Mouse (Mus musculus) megakaryocyte, adult 5-6 weeks (primary cell): ENCODE data around the gene Tmem117. TPM values are rescaled to one million over a fixed set of nuclear protein-coding genes. Genes with fewer than 3 reads are reported as not detected.

ENCODE experiments used
- ATAC-seq: 2 replicates; pipeline ENCODE4 v1.8.0; 2016; ENCODE audit warnings: mild to moderate bottlenecking, inconsistent platforms; ENCODE audit not compliant: poor library complexity, severe bottlenecking
- total RNA-seq, 2 experiments: library from RNA; stranded (forward) in 1 of 2; stranded (reverse) in 1 of 2; fragments of 153-499, 151-499 nt in 1 of 2; fragments of 221-1000, 200-1000 nt in 1 of 2; gene quantifications; 2 replicates each; pipeline versions ENCODE4 v1.2.3 to v1.2.4; 2015 to 2017

The Tmem117 gene
- total RNA-seq, 2 experiments from 2014 or later, result not detected

DNA sequence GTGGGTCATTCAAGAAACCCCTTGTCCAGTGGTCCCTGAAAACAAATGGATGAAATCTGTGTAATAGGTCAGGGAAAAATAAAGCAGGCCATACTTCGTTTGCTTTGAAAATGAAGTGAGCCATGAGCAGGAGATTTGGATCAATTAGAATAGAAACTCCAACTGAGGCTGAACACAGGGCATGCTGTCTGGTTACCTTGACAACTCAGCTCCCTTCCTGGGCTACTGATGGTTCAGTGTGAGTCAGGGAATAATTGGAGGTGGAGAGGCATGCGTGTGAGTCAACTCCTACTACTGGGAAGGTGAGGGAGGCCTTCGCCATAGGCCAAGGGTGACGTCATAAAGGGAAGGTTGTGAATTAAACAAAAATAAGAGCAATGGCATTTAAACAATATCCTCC is 103.1 kb downstream of the Tmem117 start:
- no peak for ATAC-seq

DNA sequence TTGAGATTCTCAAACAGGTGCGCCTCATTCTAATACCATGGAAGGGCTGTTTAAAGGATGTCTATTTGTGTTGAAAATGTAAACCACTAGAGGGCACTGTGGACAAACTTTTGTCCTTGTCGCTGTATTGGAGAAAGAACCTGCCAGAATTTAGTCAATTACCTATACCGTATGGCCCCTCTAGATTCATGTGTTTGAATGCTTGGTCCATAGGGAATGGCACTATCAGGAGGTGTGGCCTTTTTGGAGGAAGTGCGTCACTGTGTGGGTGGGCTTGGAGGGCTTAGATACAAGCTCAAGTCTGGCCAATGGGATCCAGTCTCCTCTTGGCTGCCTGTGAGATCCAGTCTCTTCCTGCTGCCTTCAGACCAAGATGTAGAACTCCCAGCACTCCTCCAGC is 140.2 kb downstream of the Tmem117 start:
- ATAC-seq, result 0 out of 2 replicates have a peak, but pooled peaks have one; percentile 47

DNA sequence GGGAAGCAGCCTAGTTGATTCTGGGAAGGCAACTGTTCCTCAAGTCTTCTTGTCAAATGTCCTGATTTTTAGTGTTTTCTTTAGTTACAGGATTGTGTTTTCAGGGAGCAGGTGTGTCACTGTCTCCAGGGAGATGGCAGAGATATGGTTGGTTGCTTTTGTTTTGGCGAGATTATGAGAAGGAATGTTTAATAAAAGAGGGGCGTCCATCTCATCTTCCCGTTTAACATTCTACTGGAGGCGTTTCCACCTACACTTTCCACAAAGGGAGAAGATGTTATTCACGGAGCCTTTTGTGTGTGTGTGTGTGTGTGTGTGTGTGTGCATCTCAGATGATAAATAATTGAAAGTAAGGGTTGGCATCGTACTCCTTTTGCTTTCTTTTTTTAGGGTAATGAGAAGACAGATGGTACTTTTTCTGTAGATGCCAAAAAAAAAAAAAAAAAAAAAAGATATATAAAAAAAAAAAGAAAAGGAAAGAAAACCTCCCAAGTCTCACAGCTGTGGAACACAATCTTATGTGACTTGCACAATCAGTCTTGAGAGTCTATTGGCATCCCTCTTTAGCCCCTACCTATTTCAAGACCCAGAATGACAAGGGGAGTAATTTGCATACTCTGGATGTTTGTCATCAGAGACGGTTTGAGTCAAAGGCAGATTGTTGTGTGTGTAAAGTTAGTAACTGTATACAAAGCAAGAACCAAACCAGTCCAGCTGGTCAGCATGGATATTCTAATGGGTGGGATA is 142.0 kb downstream of the Tmem117 start:
- no peak for ATAC-seq

GRCm38 (mm10) chr15:94771691-94772090 is 142.7 kb downstream of the Tmem117 start:
- no peak for ATAC-seq

- ATAC-seq, result no peak
These were observed 147.4 kb downstream of the Tmem117 start for GRCm38 (mm10) chr15:94776119-94777069.

GRCm38 (mm10) chr15:94781556-94781955 is 152.5 kb downstream of the Tmem117 start:
- no peak for ATAC-seq

GRCm38 (mm10) chr15:94793455-94793854 is 164.4 kb downstream of the Tmem117 start:
- no peak for ATAC-seq

- no peak for ATAC-seq
These were observed 166.5 kb downstream of the Tmem117 start for GRCm38 (mm10) chr15:94795484-94795883.

GRCm38 (mm10) chr15:94798236-94798635 is 169.2 kb downstream of the Tmem117 start:
- no peak for ATAC-seq

DNA sequence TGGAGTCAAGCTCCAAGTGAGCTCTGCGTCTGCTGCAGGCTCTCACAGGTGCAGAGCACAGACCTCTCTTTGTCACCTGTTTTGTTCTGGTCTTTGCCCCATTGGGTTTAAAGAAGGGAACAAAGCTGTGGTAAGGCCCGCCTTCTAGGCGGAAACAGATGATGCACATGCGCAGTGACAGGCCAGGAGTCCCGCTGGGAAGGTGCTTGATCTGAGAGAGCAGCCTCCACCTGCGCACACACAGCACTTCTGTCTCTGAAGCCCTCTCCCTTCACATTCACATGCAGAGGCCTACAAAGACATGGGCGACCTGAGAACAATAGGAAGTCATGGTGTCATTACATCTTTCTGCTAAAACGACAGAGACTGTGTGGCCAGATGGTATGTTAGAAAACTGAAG is 172.4 kb downstream of the Tmem117 start:
- ATAC-seq, result no peak

- ATAC-seq, result no peak
These were observed 173.8 kb downstream of the Tmem117 start for GRCm38 (mm10) chr15:94802820-94803219.

DNA sequence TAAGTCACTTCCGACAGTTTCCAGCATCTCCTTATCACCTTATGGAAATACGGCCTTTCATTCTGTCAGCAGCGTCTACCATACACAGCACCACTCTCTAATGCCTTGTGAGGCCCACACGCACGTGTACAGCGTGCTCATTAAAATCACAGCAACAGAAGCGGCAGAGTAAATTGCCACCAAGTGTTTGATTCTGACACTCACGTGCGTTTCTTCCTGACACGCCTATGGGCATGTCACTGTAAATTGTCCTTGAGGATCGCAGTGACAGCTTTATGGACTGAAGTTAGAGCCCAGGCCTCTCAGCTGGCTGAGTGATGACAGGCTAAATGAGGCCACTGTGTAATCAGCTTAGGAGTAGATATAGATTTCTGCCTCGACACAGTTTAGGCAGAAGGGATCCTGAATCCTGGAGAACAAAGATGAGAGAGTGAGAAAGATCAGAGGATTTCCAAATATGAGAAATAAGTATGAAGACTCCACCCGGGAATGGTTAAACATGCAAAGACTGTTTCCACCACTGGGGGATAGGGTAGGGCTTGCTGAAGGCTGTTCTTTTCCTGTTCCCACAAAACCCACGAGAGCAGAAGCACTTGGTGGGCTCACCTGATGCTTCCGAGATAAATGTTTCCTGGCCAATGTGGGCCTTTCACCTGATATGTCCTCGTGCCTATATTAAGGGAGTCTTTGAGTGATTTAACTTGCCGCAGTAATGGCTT is 174.8 kb downstream of the Tmem117 start:
- ATAC-seq, result no peak

DNA sequence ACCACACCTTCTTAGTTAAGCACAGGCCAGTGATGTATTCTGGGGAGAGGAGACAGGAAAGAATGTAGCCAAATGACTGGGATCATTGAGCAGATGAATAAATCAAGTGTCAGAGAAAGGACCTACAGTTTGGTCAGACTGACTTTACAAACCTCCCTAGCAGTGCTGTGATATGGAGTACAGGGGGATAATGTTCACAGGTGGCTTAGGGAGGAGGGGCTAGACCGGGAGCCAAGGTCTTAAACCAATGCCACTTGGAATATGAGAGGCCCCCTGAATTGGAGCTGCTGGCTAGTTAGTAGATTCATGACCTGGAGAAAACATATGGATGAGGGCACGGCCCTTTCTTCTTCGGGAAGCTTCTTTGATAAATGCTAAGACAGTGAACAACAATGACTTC is 177.0 kb downstream of the Tmem117 start:
- no peak for ATAC-seq

GRCm38 (mm10) chr15:94811550-94811949 is 182.5 kb downstream of the Tmem117 start:
- no peak for ATAC-seq

DNA sequence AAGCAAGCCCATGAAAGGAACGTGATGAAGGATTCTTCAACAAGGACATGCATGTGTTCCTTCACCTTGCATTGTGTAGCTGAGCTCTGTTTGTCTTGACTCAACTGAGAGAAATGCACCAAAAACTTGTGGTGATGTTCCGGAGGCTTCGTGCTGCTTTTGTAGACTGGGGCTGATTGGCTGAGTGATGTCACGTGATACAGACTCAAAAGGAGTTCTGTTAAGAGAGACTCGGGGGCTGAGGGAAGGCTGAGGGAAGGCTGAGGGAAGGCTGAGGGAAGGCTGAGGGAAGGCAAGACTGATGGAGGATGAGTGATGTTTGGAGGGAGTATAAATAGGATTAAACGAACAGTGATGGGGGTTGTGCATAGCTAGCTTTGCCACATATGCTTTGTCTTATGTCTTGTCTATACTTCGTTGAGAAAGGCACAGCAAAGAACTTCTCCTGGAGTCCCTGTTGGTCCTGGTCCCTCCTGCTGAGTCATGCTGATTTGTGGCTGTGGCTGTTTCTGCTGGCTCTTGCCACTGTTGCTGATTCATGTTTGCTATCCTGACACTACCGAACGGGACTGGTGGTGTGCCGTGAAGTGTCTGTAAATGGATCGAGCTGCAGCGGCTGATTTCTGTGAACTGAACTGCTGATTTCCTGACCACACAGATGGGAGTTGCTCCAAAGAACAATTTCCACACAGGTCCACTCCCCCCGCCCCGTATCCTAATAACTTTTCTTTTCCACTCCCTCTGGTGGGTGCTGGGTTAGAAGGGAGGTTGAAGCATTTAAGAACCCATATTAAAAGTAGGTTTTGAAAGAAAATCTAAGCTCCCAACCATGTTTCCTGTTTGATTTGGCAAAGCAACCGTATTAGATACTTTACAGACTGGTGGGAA is 185.4 kb downstream of the Tmem117 start:
- ATAC-seq, result no peak

DNA sequence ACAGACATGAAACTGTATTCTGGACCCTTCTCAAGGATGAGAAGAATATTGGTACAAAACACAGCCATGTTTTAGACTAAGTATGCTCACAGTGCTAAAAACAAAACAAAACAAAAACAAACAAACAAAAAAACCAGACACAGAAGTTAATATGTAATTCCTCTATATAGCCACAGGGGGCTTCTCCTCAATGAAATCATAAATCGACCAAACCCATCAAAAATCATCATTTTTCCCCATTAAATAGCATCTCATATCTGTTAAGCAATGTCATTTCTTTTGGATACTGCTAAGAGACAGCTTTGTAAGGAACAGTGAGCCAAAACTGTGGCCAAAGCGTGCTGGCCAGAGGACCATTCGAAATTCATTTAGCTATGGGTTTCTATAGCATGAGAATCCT is 206.6 kb downstream of the Tmem117 start:
- no peak for ATAC-seq

- no peak for ATAC-seq
These were observed 209.6 kb downstream of the Tmem117 start for GRCm38 (mm10) chr15:94838646-94839045.

DNA sequence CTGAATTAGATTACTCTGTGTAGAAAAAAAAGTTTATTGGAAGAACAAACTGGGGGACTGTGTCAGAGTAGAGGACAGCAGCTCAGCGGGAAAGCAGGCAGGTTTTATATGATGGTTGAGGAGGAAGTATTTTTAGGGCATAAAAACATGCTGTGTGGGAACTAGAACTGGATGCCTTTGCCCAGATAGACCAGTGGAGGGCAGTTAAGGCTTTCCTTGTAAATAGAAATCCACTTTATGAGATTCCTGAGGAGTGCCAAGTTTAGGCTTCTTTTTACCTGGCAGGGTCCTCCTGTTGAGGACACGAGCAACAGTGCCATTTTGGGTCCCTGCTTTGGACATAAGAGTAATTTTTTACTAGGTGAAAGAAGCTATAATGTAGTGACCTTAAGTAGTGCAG is 218.5 kb downstream of the Tmem117 start:
- no peak for ATAC-seq

- no peak for ATAC-seq
These were observed 230.6 kb downstream of the Tmem117 start for GRCm38 (mm10) chr15:94859641-94860040.

GRCm38 (mm10) chr15:94861173-94861572 is 232.1 kb downstream of the Tmem117 start:
- no peak for ATAC-seq
